Mouse (Mus musculus) megakaryocyte, embryonic 14.5 days (primary cell): ENCODE measurements around the gene Hivep3.

Experiments
- FLI1 ChIP-seq: IDR thresholded peaks from 2 replicates; pipeline ENCODE4 v1.6.1; 2012; ENCODE audit warnings: low read length, inconsistent platforms, mixed read lengths
- GATA1 ChIP-seq: IDR thresholded peaks from 3 replicates; pipeline ENCODE4 v1.6.1; 2012; ENCODE audit warnings: mixed read lengths, low read length, inconsistent platforms, borderline replicate concordance

DNA sequence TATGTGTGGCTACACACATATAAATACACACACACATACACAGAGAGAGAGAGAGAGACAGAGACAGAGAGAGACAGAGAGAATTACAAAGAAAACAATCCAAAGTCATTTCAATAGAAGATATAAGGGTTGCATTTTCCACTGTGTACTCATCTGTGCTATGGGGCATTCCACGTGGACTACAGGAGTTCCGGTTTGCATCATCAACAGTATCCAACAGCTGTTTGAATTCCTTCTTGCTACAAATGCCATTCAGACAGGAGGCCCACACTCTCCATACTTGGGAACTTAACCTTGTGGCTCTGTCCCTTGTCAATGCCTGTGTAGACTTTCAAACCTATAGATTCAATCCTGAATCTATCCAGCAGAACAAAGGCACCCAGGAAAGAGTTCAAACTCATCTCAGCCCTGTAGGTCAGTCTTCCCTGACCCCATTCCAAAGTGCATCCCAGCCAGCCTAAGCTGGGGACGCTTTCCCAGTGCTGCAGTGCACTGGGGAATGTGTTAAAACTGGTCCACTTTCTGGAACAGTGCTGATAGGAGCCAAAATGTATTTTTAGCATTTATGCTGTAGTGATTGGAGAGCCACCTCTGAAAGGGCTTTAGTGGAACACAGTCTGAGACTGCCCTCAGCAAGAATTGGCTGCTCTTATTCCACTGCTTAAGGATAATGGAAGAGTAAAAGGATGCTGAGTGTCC, 335.4 kb downstream of the Hivep3 start:
- TF ChIP-seq GATA1 (no peak), FLI1 (no peak)
